Mouse (Mus musculus) spleen, adult 2 months (tissue): ENCODE measurements around the gene Zdhhc17.

Experiments used
- CTCF ChIP-seq: fragments of 200-500 bp; IDR thresholded peaks from 2 replicates; pipeline ENCODE4 v1.5.1; 2011; ENCODE audit warnings: mild to moderate bottlenecking, inconsistent platforms; ENCODE audit not compliant: insufficient read depth, insufficient read length, insufficient replicate concordance; ENCODE audit errors: extremely low read depth
- POLR2A ChIP-seq: fragments of 200-500 bp; IDR thresholded peaks from 2 replicates; pipeline ENCODE4 v1.6.1; 2011; ENCODE audit warnings: low read depth, low read length, inconsistent platforms

DNA sequence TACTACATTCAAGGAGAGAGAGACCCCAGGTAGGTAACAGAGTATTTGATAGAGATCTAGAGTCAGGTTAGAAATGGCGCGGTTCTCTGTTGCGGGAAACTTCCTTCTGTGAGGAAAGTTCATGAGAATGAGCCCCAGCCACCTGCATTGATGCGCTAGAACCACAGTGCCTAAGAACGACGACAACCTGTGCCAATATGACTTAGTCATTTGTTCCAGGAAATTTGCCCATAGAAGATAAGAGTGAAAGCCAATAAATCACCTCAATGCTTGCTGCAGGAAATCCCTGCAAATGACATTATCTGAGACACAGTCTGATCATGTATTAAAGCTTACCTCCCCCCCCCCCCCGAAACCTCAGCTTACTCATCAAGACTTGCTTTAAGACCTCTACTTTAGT is 38.0 kb upstream of the Zdhhc17 start:
- TF ChIP-seq CTCF (no peak), POLR2A (no peak)
